Mouse (Mus musculus) liver (tissue): ENCODE measurements around the gene Macrod2.

Experiments
- DNase-seq: peaks from one replicate; pipeline ENCODE4 v3.0.0-alpha.2; 2020; ENCODE audit warnings: mixed read lengths

Macrod2 gene

GRCm38 (mm10) chr2:141229820-141230219 lies 834.7 kb downstream of the Macrod2 start:
- DNase-seq = no peak

- no peak for DNase-seq
Observed at GRCm38 (mm10) chr2:141231011-141231668, 836.0 kb downstream of the Macrod2 start.

GRCm38 (mm10) chr2:141234306-141234705 lies 839.2 kb downstream of the Macrod2 start:
- no peak for DNase-seq

GRCm38 (mm10) chr2:141234724-141235453 lies 839.8 kb downstream of the Macrod2 start:
- DNase-seq = no peak

- DNase-seq = no peak
Observed at GRCm38 (mm10) chr2:141247680-141248079, 852.6 kb downstream of the Macrod2 start.

GRCm38 (mm10) chr2:141264582-141264981 lies 869.5 kb downstream of the Macrod2 start:
- DNase-seq = no peak

GRCm38 (mm10) chr2:141266591-141266990 lies 871.5 kb downstream of the Macrod2 start:
- DNase-seq = no peak

- DNase-seq = no peak
Observed at GRCm38 (mm10) chr2:141271541-141271940, 876.4 kb downstream of the Macrod2 start.

GRCm38 (mm10) chr2:141272966-141273365 lies 877.9 kb downstream of the Macrod2 start:
- DNase-seq = no peak

- no peak for DNase-seq
Observed at GRCm38 (mm10) chr2:141274262-141274661, 879.2 kb downstream of the Macrod2 start.

- peak; percentile 6 for DNase-seq
Observed at GRCm38 (mm10) chr2:141279130-141279698, 884.1 kb downstream of the Macrod2 start.

- DNase-seq = no peak
Observed at GRCm38 (mm10) chr2:141280817-141281216, 885.7 kb downstream of the Macrod2 start.

GRCm38 (mm10) chr2:141286110-141286747 lies 891.1 kb downstream of the Macrod2 start:
- DNase-seq = no peak

GRCm38 (mm10) chr2:141288494-141288893 lies 893.4 kb downstream of the Macrod2 start:
- DNase-seq = no peak

- no peak for DNase-seq
Observed at GRCm38 (mm10) chr2:141289059-141289713, 894.1 kb downstream of the Macrod2 start.

GRCm38 (mm10) chr2:141292847-141293246 lies 897.7 kb downstream of the Macrod2 start:
- DNase-seq = no peak

GRCm38 (mm10) chr2:141299168-141299567 lies 904.1 kb downstream of the Macrod2 start:
- no peak for DNase-seq

- no peak for DNase-seq
Observed at GRCm38 (mm10) chr2:141301030-141301429, 905.9 kb downstream of the Macrod2 start.

GRCm38 (mm10) chr2:141308406-141308805 lies 913.3 kb downstream of the Macrod2 start:
- no peak for DNase-seq

- DNase-seq = no peak
Observed at GRCm38 (mm10) chr2:141312136-141312948, 917.2 kb downstream of the Macrod2 start.

GRCm38 (mm10) chr2:141315349-141315748 lies 920.2 kb downstream of the Macrod2 start:
- DNase-seq = no peak

- no peak for DNase-seq
Observed at GRCm38 (mm10) chr2:141323956-141324460, 928.9 kb downstream of the Macrod2 start.
